16 mouse cellular contexts compared by ENCODE assay signal in the genomic region with DNA sequence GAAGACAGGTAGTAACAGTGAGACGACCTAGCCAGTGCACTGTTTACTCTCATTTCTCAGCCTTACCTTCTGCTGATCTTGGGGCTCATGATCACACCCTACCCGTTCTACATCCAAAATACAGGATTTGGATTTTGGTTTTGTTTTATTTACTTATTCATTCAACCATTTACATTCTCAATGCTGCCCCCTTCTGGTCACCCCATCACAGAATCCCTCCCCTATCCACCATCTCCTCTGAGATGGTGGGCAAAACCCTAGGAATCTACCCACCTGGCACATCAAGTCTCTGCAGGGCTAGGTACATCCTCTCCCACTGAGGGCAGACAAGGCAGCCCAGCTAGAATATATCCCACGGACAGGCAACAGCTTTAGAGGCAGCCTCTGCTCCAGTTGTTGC.
A peak's percentile ranks its signal among the peaks of the same experiment; 100 is the strongest.
DNase-seq lines count a peak whose midpoint lies in the region; ATAC-seq and TF ChIP-seq lines count a peak whose summit lies in the region.
"Had no signal": no experiment of that assay in that cellular context is flagged by ENCODE, and none has a peak within 500 bp of the region (broad histone marks: within the 10 kb centered on the region; RNA-seq: fewer than 3 reads in every experiment).

No protein-coding gene starts in this region.

- H3K4me3 ChIP-seq in intestine, postnatal 0 days (ENCODE audit: low read depth, low read length): no peak overlapping the region
- H3K4me3 ChIP-seq in intestine, embryonic 16.5 days (ENCODE audit: low read length): no peak overlapping the region
- H3K4me3 ChIP-seq in heart, embryonic 11.5 days (ENCODE audit: low read depth, low read length): no peak overlapping the region
- H3K4me3 ChIP-seq: embryonic facial prominence, embryonic 13.5 days; forebrain, embryonic 12.5 days; heart, embryonic 13.5 days had no signal

- 59% methylated on average over 3 of the region's 3 CpGs for WGBS in intestine, postnatal 0 days
- 67% methylated on average over 3 of the region's 3 CpGs for WGBS in intestine, embryonic 16.5 days
- WGBS in heart, embryonic 11.5 days (ENCODE audit: insufficient replicate concordance): 56% methylated on average over 3 of the region's 3 CpGs

- H3K9me3 ChIP-seq in intestine, postnatal 0 days (ENCODE audit: control insufficient read depth): no peaks in the 10 kb centered on the region
- H3K9me3 ChIP-seq in intestine, embryonic 16.5 days (ENCODE audit: control insufficient read depth, low read length): no peaks in the 10 kb centered on the region
- no peaks in the 10 kb centered on the region for H3K9me3 ChIP-seq in heart, embryonic 11.5 days (replicated peaks; ENCODE audit: control insufficient read depth, low read length)
- H3K9me3 ChIP-seq: embryonic facial prominence, embryonic 13.5 days; forebrain, embryonic 12.5 days; heart, embryonic 13.5 days had no signal

- H3K9ac ChIP-seq in intestine, postnatal 0 days (ENCODE audit: low read depth, low read length): no peak overlapping the region
- no peak overlapping the region for H3K9ac ChIP-seq in intestine, embryonic 16.5 days (ENCODE audit: low read depth, low read length)
- no peak overlapping the region for H3K9ac ChIP-seq in heart, embryonic 11.5 days (ENCODE audit: low read depth, low read length)
- H3K9ac ChIP-seq: embryonic facial prominence, embryonic 13.5 days; forebrain, embryonic 12.5 days; heart, embryonic 13.5 days; hindbrain, embryonic 14.5 days had no signal

- no peak overlapping the region for H3K4me2 ChIP-seq in intestine, postnatal 0 days (replicated peaks; ENCODE audit: low read depth)
- H3K4me2 ChIP-seq in intestine, embryonic 16.5 days (ENCODE audit: low read depth, low read length): no peak overlapping the region
- H3K4me2 ChIP-seq in heart, embryonic 11.5 days: no peak overlapping the region
- H3K4me2 ChIP-seq: embryonic facial prominence, embryonic 13.5 days; forebrain, embryonic 12.5 days; heart, embryonic 13.5 days; hindbrain, embryonic 14.5 days; midbrain, embryonic 11.5 days had no signal

- no peaks in the 10 kb centered on the region for H3K4me1 ChIP-seq in intestine, postnatal 0 days (replicated peaks; ENCODE audit: control insufficient read depth, insufficient read depth, low read length)
- no peaks in the 10 kb centered on the region for H3K4me1 ChIP-seq in intestine, embryonic 16.5 days (ENCODE audit: control insufficient read depth, insufficient read depth, low read length)
- H3K4me1 ChIP-seq in heart, embryonic 11.5 days (ENCODE audit: control insufficient read depth, insufficient read depth, low read length): no peaks in the 10 kb centered on the region
- H3K4me1 ChIP-seq: embryonic facial prominence, embryonic 13.5 days; forebrain, embryonic 12.5 days; heart, embryonic 13.5 days had no signal

- peak; percentile 4 for DNase-seq in retina, postnatal 1 day
- no peak for DNase-seq in retina, embryonic 14.5 days (ENCODE audit: low spot score)
- DNase-seq in R1 (ENCODE audit: low read depth, low spot score): peak; percentile 58
- DNase-seq in thymus, postnatal 36 days: no peak
- DNase-seq: cerebellum, adult 8-10 months; gastrocnemius, postnatal 36 days; lung, postnatal 10 days had no signal

- no peaks in the 10 kb centered on the region for H3K27me3 ChIP-seq in intestine, postnatal 0 days (replicated peaks; ENCODE audit: control insufficient read depth, insufficient read depth, low read length)
- no peaks in the 10 kb centered on the region for H3K27me3 ChIP-seq in intestine, embryonic 16.5 days (replicated peaks; ENCODE audit: control insufficient read depth, insufficient read depth, low read length)
- no peaks in the 10 kb centered on the region for H3K27me3 ChIP-seq in heart, embryonic 11.5 days (ENCODE audit: control insufficient read depth, insufficient read depth, low read length)
- H3K27me3 ChIP-seq: embryonic facial prominence, embryonic 13.5 days; forebrain, embryonic 12.5 days; heart, embryonic 13.5 days had no signal

- H3K36me3 ChIP-seq in intestine, postnatal 0 days (ENCODE audit: control insufficient read depth, insufficient read depth): no peaks in the 10 kb centered on the region
- no peaks in the 10 kb centered on the region for H3K36me3 ChIP-seq in intestine, embryonic 16.5 days (ENCODE audit: control insufficient read depth, insufficient read depth, low read length)
- H3K36me3 ChIP-seq in heart, embryonic 11.5 days (ENCODE audit: control insufficient read depth, insufficient read depth, low read length): no peaks in the 10 kb centered on the region
- H3K36me3 ChIP-seq: embryonic facial prominence, embryonic 13.5 days; forebrain, embryonic 12.5 days; G1E; heart, embryonic 13.5 days had no signal

- no peak overlapping the region for H3K27ac ChIP-seq in intestine, postnatal 0 days (ENCODE audit: low read depth, low read length)
- no peak overlapping the region for H3K27ac ChIP-seq in intestine, embryonic 16.5 days (ENCODE audit: low read length)
- no peak overlapping the region for H3K27ac ChIP-seq in heart, embryonic 11.5 days (ENCODE audit: low read depth, low read length)
- H3K27ac ChIP-seq: embryonic facial prominence, embryonic 13.5 days; forebrain, embryonic 12.5 days; heart, embryonic 13.5 days; hindbrain, embryonic 14.5 days had no signal

- TF ChIP-seq CTCF in intestine, postnatal 0 days (IDR thresholded peaks at IDR 0.05; ENCODE audit: low read depth): 0 out of 2 replicates have a peak, but pooled peaks have one; percentile 6

- ATAC-seq in intestine, postnatal 0 days: no peak
- no peak for ATAC-seq in intestine, embryonic 16.5 days
- no peak for ATAC-seq in heart, embryonic 11.5 days (replicated peaks; ENCODE audit: insufficient number of reproducible peaks, low FRiP score, low TSS enrichment)

Comparison
In these comparisons a context has a peak if more than half of its experiments do, and no peak if none do; other contexts are left out.
1. DNase-seq: peak in retina, postnatal 1 day (single experiment) and R1 (single experiment); none in retina, embryonic 14.5 days (single experiment) and thymus, postnatal 36 days (0 of 2).